ENCODE assay signal across 7 mouse cellular contexts in genomic region chr7:44892276-44892921, GRCm38 (mm10). TPM values are rescaled to one million over a fixed set of nuclear protein-coding genes. Genes with fewer than 3 reads are reported as not detected.
A peak's percentile ranks its signal among the peaks of the same experiment; 100 is the strongest.
DNase-seq lines count a peak whose midpoint lies in the region; ATAC-seq and TF ChIP-seq lines count a peak whose summit lies in the region.

Med25 (minus strand) TSS chr7:44892712.

- H3K9me3 ChIP-seq in embryonic facial prominence, embryonic 10.5 days = no peaks in the 10 kb centered on the region
- H3K9me3 ChIP-seq in intestine, postnatal 0 days (ENCODE audit: control insufficient read depth) = no peaks in the 10 kb centered on the region
- H3K9me3 ChIP-seq in midbrain, embryonic 12.5 days = no peaks in the 10 kb centered on the region

- peak; percentile 74 for TF ChIP-seq POLR2A in small intestine, adult 2 months (IDR thresholded peaks at IDR 0.05; ENCODE audit: low read depth, low read length)

- peaks cover 34% of the 10 kb centered on the region for H3K36me3 ChIP-seq in embryonic facial prominence, embryonic 10.5 days (replicated peaks)
- H3K36me3 ChIP-seq in intestine, postnatal 0 days (ENCODE audit: control insufficient read depth, insufficient read depth) = peaks cover 3% of the 10 kb centered on the region; the same call in 1 of the 2 replicates
- H3K36me3 ChIP-seq in midbrain, embryonic 12.5 days = peaks cover 20% of the 10 kb centered on the region
- peaks cover 9% of the 10 kb centered on the region for H3K36me3 ChIP-seq in small intestine, adult 2 months (ENCODE audit: control insufficient read depth, insufficient read depth, low read length)

- peak within 1 kb of the TSS; percentile 85 for H3K9ac ChIP-seq in intestine, postnatal 0 days (ENCODE audit: low read depth, low read length)
- peak within 1 kb of the TSS; percentile 94 for H3K9ac ChIP-seq in midbrain, embryonic 12.5 days (replicated peaks)

- intact Hi-C loops in left cerebral cortex, postnatal 4 days (cut with DNase I) = no loop called here

- H3K4me1 ChIP-seq in embryonic facial prominence, embryonic 10.5 days = peaks cover 43% of the 10 kb centered on the region
- peaks cover 6% of the 10 kb centered on the region; the same call in 1 of the 2 replicates for H3K4me1 ChIP-seq in intestine, postnatal 0 days (replicated peaks; ENCODE audit: control insufficient read depth, insufficient read depth, low read length)
- H3K4me1 ChIP-seq in midbrain, embryonic 12.5 days = peaks cover 51% of the 10 kb centered on the region
- H3K4me1 ChIP-seq in small intestine, adult 2 months (ENCODE audit: control insufficient read depth, insufficient read depth, insufficient read length, low read length) = peaks cover 19% of the 10 kb centered on the region

- no peak for TF ChIP-seq CTCF in intestine, postnatal 0 days (IDR thresholded peaks at IDR 0.05; ENCODE audit: low read depth)
- TF ChIP-seq CTCF in small intestine, adult 2 months (IDR thresholded peaks at IDR 0.05; ENCODE audit: extremely low read depth, insufficient read length, insufficient replicate concordance, low read depth, low read length) = no peak

- no peaks in the 10 kb centered on the region for H3K27me3 ChIP-seq in embryonic facial prominence, embryonic 10.5 days (replicated peaks; ENCODE audit: low read depth, poor library complexity, severe bottlenecking)
- H3K27me3 ChIP-seq in intestine, postnatal 0 days (replicated peaks; ENCODE audit: control insufficient read depth, insufficient read depth, low read length) = no peaks in the 10 kb centered on the region
- H3K27me3 ChIP-seq in midbrain, embryonic 12.5 days = no peaks in the 10 kb centered on the region
- no peaks in the 10 kb centered on the region for H3K27me3 ChIP-seq in small intestine, adult 2 months (ENCODE audit: control insufficient read depth, insufficient read depth, low read length)

- ATAC-seq in intestine, postnatal 0 days = peak; percentile 55
- peak; percentile 71 for ATAC-seq in midbrain, embryonic 12.5 days (ENCODE audit: low FRiP score, low read depth)

- peak within 1 kb of the TSS; percentile 86 for H3K4me2 ChIP-seq in intestine, postnatal 0 days (replicated peaks; ENCODE audit: low read depth)
- peak within 1 kb of the TSS; percentile 97 for H3K4me2 ChIP-seq in midbrain, embryonic 12.5 days (replicated peaks)

- under 1% methylated on average over 56 of the region's 56 CpGs for WGBS in embryonic facial prominence, embryonic 10.5 days
- under 1% methylated on average over 54 of the region's 56 CpGs for WGBS in intestine, postnatal 0 days
- under 1% methylated on average over 56 of the region's 56 CpGs for WGBS in midbrain, embryonic 12.5 days
- WGBS in small intestine, adult 2 months = under 1% methylated on average over 56 of the region's 56 CpGs

- DNase-seq in adrenal gland, postnatal 10 days = peak; percentile 90
- DNase-seq in embryonic facial prominence, embryonic 10.5 days (ENCODE audit: low spot score) = peak; percentile 92
- DNase-seq in gonadal fat pad, adult 2 months (ENCODE audit: low read depth) = no peak
- DNase-seq in left cerebral cortex, postnatal 4 days = peak; percentile 93

- peak within 1 kb of the TSS; percentile 84 for H3K4me3 ChIP-seq in embryonic facial prominence, embryonic 10.5 days
- peak within 1 kb of the TSS; percentile 86 for H3K4me3 ChIP-seq in intestine, postnatal 0 days (ENCODE audit: low read depth, low read length)
- H3K4me3 ChIP-seq in midbrain, embryonic 12.5 days = peak within 1 kb of the TSS; percentile 92
- H3K4me3 ChIP-seq in small intestine, adult 2 months (ENCODE audit: low read depth, low read length) = peak within 1 kb of the TSS; percentile 89

- peak within 1 kb of the TSS; percentile 97 for H3K27ac ChIP-seq in embryonic facial prominence, embryonic 10.5 days (replicated peaks)
- H3K27ac ChIP-seq in intestine, postnatal 0 days (ENCODE audit: low read depth, low read length) = peak within 1 kb of the TSS; percentile 91
- H3K27ac ChIP-seq in midbrain, embryonic 12.5 days (replicated peaks) = peak within 1 kb of the TSS; percentile 97
- peak within 1 kb of the TSS; percentile 89 for H3K27ac ChIP-seq in small intestine, adult 2 months (ENCODE audit: insufficient read depth, low read depth, low read length)

RNA-seq across cellular contexts. Expression of gene Med25, which starts in this region (rescaled TPM):
- total RNA-seq in adrenal gland, postnatal 10 days (2021) = 10 to 100 TPM; 73.7 to 83.7 TPM
- polyA plus RNA-seq in embryonic facial prominence, embryonic 10.5 days (2016; fragmentation: Nextera tagmentation; extraction: Ambion mirVana) = 135 and 146 TPM in 2 replicates
- 95.2 and 106 TPM in 2 replicates for polyA plus RNA-seq in gonadal fat pad, adult 2 months (2012; rRNA removed)
- polyA plus RNA-seq in intestine, postnatal 0 days (2015; fragmentation: Nextera tagmentation; extraction: Ambion mirVana) = 60.0 and 62.9 TPM in 2 replicates
- total RNA-seq in left cerebral cortex, postnatal 4 days (2021) = 100 to 1,000 TPM; 117 to 122 TPM
- 177 and 180 TPM in 2 replicates for polyA plus RNA-seq in midbrain, embryonic 12.5 days (2016; fragmentation: Nextera tagmentation; extraction: Ambion mirVana)
- 85.8 and 208 TPM in 2 replicates for polyA plus RNA-seq in small intestine, adult 2 months (2012; rRNA removed)
